Mouse (Mus musculus): ENCODE data around the gene Olfr554.

GRCm38 (mm10) chr7:102636665-102637064 is 1.6 kb upstream of the Olfr554 start:
- TF ChIP-seq CTCF (IDR thresholded peaks at IDR 0.05; ENCODE audit: low read depth) (peak; percentile 77), EP300 (optimal IDR thresholded peaks at IDR 0.05) (no peak)
